Mouse (Mus musculus): Measurements from ENCODE around the gene Snrpg.

Gene Snrpg

GRCm38 (mm10) chr6:86398986-86399385 is 27.9 kb downstream of the Snrpg start:
- CTCF ChIA-PET = no interaction called here

GRCm38 (mm10) chr6:86399995-86400394 is 28.9 kb downstream of the Snrpg start:
- CTCF ChIA-PET = interaction anchor here (0.7 to 0.8 kb wide), 2 partner anchors 143 to 1667 kb away, joined by 3 read pairs; no protein-coding TSS in a partner anchor

DNA sequence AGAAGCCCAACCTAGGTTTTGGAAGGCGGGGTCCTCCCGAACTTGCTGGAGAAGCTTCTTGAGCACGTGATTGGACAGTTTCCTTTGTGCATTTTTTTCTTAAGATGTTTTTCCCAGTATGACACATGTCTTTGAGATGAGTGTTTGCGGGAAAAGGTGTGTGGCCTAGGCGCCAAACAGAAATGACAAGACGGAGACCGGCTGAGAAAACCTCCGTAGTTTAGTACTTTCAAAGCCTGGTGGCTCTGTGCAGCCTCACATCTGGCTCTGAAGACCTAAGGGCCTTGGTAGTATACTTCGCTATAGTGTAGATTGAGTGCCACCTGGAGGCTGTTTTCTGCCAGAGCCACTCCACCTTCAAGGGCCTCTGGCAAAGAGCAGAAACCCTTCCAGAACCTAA is 29.9 kb downstream of the Snrpg start:
- CTCF ChIA-PET = interaction anchor here (0.6 to 0.9 kb wide), 6 partner anchors 26 to 1668 kb away, joined by 3 to 4 read pairs (median 3); no protein-coding TSS in a partner anchor

GRCm38 (mm10) chr6:86402681-86403607 is 31.8 kb downstream of the Snrpg start:
- CTCF ChIA-PET = interaction anchor here (1.5 kb wide), 1 partner anchor 12 kb away, joined by 3 read pairs; no protein-coding TSS in a partner anchor

DNA sequence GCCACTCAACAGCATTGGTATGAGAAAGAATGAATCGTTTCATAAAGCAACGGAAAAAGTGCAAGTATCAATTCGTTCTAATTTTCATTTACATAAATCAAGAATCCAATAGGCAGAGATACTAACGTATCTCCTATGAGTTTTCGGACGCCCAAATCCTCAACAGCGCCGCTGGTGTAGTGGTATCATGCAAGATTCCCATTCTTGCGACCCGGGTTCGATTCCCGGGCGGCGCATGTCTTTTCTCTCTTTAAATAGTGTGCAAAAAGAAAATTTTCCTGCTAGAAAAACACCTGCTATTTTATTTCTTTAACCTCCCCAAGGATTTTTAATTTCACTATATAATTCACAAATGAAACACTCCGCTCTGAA is 32.6 kb downstream of the Snrpg start:
- CTCF ChIA-PET = no interaction called here

DNA sequence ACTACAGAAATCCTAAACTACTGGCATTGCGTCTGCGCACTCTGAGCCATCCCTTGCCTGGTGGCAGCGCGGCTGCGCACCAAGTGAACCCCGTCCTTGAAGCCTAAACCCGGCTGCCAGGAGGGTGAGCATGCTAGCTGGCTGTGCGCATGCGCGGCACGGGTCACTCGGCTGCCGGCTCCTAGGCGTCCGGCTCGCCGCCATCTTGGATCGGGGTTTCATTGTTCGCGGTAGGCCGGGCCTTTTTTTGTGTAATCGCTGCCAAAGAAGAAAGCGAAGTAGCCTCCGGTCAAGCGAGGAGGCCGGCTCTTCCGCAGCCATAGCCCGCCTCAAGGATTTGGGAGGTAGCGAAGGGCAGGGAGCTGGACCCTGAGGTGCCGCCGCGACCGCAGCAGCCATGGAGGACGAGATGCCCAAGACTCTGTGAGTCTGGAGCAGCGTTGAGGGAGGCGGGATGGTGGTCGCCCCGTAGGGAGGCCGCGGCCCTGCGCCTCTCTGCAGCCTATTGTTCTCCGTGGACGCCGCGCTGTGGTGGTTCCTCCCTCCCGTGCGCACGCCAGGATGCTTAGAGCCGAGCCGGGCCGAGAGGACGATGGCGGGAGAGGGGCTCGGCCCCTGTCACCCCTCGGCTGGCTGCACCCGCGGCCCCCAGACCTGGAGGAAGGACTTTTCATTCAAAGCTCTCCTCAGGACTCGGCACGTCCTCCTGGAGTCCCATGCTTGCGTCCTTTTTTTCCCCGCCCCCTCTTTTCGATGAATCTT is 33.2 kb downstream of the Snrpg start, which contains the start of gene Tia1:
Gene Tia1 (plus strand): TSS at position 120 of the 762 bp plus-strand sequence.
- CTCF ChIA-PET = interaction anchor here (0.7 kb wide), 1 partner anchor 10 kb away, joined by 5 read pairs; no protein-coding TSS in a partner anchor

GRCm38 (mm10) chr6:86404996-86405395 is 33.9 kb downstream of the Snrpg start:
- CTCF ChIA-PET = interaction anchor here (0.6 to 0.7 kb wide), 2 partner anchors 9 to 34 kb away, joined by 3 to 5 read pairs; no protein-coding TSS in a partner anchor

GRCm38 (mm10) chr6:86406306-86406705 is 35.2 kb downstream of the Snrpg start:
- CTCF ChIA-PET = interaction anchor here (0.7 kb wide), 2 partner anchors 328 to 417 kb away, joined by 3 to 6 read pairs; no protein-coding TSS in a partner anchor

GRCm38 (mm10) chr6:86418711-86419110 is 47.6 kb downstream of the Snrpg start:
- CTCF ChIA-PET = interaction anchor here (0.7 kb wide), 1 partner anchor 63 kb away, joined by 3 read pairs; no protein-coding TSS in a partner anchor

DNA sequence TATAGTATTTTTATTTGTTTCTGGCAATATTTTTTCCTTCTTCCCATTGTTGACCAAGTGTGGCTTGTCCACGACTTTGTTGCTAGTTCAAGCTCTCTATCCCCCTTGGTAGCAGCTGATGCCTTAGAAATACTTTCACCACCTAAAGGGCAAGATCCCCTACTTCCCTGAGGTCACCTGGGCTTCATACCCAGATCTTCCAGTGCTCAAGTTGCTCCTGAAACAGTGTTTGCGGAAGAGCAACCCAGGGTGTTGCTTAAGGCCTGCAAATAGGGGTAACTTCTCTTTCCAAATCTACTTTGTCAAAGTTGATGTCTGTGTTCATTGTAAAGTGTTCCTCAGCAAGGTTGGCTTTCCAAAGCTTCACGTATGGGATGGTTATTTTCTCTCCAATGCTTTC is 48.1 kb downstream of the Snrpg start:
- CTCF ChIA-PET = interaction anchor here (0.6 kb wide), 1 partner anchor 79 kb away, joined by 3 read pairs; no protein-coding TSS in a partner anchor

DNA sequence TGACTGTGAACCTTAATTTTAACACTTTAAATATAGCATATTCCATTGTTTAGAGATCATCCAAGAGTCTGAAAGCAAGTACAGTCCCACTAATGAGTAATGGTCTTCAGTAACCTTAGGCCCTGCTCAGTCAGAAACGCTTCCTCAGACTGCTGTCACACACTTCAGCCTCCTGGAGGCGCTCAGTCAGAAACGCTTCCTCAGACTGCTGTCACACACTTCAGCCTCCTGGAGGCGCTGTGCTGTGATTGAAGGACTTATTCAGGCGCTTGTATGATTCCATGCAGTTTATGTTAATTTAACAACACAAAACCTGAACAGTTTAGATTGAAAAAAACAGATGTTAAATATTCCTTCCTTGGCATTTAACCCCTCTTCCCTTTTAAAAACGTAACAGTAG is 49.4 kb downstream of the Snrpg start:
- CTCF ChIA-PET = no interaction called here

DNA sequence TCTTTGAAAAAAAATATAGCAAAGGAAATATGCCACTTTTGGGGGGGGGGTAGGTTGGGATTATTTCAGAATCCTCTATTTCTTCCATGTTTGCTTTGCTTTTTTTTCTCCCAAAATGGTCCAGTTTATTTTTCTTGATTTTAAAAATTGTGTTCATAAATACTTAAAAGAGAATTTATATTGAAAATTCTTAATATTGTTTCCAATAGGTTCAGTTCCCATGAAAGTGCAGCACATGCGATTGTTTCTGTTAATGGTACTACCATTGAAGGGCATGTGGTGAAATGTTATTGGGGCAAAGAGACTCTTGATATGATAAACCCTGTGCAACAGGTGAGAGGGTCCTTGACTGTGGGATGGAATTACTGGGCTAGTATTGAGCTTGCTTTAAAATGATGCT is 55.3 kb downstream of the Snrpg start, which contains the start of gene Gm44790:
Gene Gm44790 (plus strand): TSS at position 301 of the 400 bp plus-strand sequence.
- CTCF ChIA-PET = interaction anchor here (1.1 kb wide), 1 partner anchor 59 kb away, joined by 3 read pairs; no protein-coding TSS in a partner anchor

All from spleen, embryonic (tissue).